Mouse (Mus musculus): ENCODE data around the gene Terb1.

Terb1 gene

GRCm38 (mm10) chr8:104446016-104446415 is 63.7 kb downstream of the Terb1 start:
- no peak for DNase-seq

GRCm38 (mm10) chr8:104445248-104445647 is 64.5 kb downstream of the Terb1 start:
- DNase-seq, result no peak

GRCm38 (mm10) chr8:104443125-104443679 is 66.5 kb downstream of the Terb1 start:
- DNase-seq, result no peak

GRCm38 (mm10) chr8:104442299-104443124 is 67.2 kb downstream of the Terb1 start, which contains the start of gene Dync1li2:
TSS of gene Dync1li2 (minus strand) at chr8:104443047.
- peak; percentile 93 for DNase-seq

GRCm38 (mm10) chr8:104441613-104442012 is 68.1 kb downstream of the Terb1 start:
- no peak for DNase-seq

- DNase-seq, result no peak
Measured at GRCm38 (mm10) chr8:104439461-104439860, 70.2 kb downstream of the Terb1 start.

- DNase-seq, result no peak
Measured at GRCm38 (mm10) chr8:104437494-104438135, 72.1 kb downstream of the Terb1 start.

GRCm38 (mm10) chr8:104436591-104436990 is 73.1 kb downstream of the Terb1 start:
- no peak for DNase-seq

GRCm38 (mm10) chr8:104436038-104436437 is 73.7 kb downstream of the Terb1 start:
- DNase-seq, result peak; percentile 96

- no peak for DNase-seq
Measured at GRCm38 (mm10) chr8:104434826-104435354, 74.8 kb downstream of the Terb1 start.

- DNase-seq, result peak; percentile 39
Measured at GRCm38 (mm10) chr8:104434275-104434674, 75.4 kb downstream of the Terb1 start.

- no peak for DNase-seq
Measured at GRCm38 (mm10) chr8:104433191-104433842, 76.4 kb downstream of the Terb1 start.

GRCm38 (mm10) chr8:104432656-104433055 is 77.1 kb downstream of the Terb1 start:
- no peak for DNase-seq

GRCm38 (mm10) chr8:104430230-104430629 is 79.5 kb downstream of the Terb1 start:
- no peak for DNase-seq

GRCm38 (mm10) chr8:104427703-104428102 is 82.0 kb downstream of the Terb1 start:
- DNase-seq, result no peak

- no peak for DNase-seq
Measured at GRCm38 (mm10) chr8:104422313-104422712, 87.4 kb downstream of the Terb1 start.

GRCm38 (mm10) chr8:104416022-104416421 is 93.7 kb downstream of the Terb1 start:
- DNase-seq, result no peak

- no peak for DNase-seq
Measured at GRCm38 (mm10) chr8:104414204-104414603, 95.5 kb downstream of the Terb1 start.

- DNase-seq, result no peak
Measured at GRCm38 (mm10) chr8:104413770-104414169, 95.9 kb downstream of the Terb1 start.

- DNase-seq, result peak; percentile 30
Measured at GRCm38 (mm10) chr8:104412805-104413532, 96.7 kb downstream of the Terb1 start.

GRCm38 (mm10) chr8:104411972-104412371 is 97.7 kb downstream of the Terb1 start:
- DNase-seq, result no peak

GRCm38 (mm10) chr8:104411468-104411867 is 98.2 kb downstream of the Terb1 start:
- no peak for DNase-seq
